Mouse (Mus musculus) ES-E14 (cell line): Measurements from ENCODE around the gene Cyp2s1. TPM values are rescaled to one million over a fixed set of nuclear protein-coding genes. Genes with fewer than 3 reads are reported as not detected.
A peak's percentile ranks its signal among the peaks of the same experiment; 100 is the strongest.

ENCODE experiments used
- DNase-seq: peaks from one replicate; pipeline ENCODE4 v3.0.0-alpha.2; 2013; ENCODE audit warnings: low read depth, low spot score
- H3K27ac ChIP-seq: 2 replicates; pipeline ENCODE4 v1.5.1; 2012; ENCODE audit warnings: low read depth, mild to moderate bottlenecking, low read length, moderate library complexity, mixed read lengths; ENCODE audit not compliant: poor library complexity, insufficient read depth, severe bottlenecking
- H3K36me3 ChIP-seq: 2 replicates; pipeline ENCODE4 v1.6.1; 2012; ENCODE audit warnings: mild to moderate bottlenecking, low read length, moderate library complexity, mixed read lengths; ENCODE audit not compliant: control insufficient read depth, poor library complexity, insufficient read depth, severe bottlenecking
- H3K4me1 ChIP-seq, 2 experiments: fragments of 150-350 bp in 1 of 2; sonication (generic) in 1 of 2; 2 replicates each; pipeline ENCODE4 v1.6.1; 2012; ENCODE audit warnings: low read length in 2 of 2, mild to moderate bottlenecking in 1 of 2, mixed read lengths in 1 of 2; ENCODE audit not compliant: control insufficient read depth in 2 of 2, insufficient read depth in 2 of 2, poor library complexity in 1 of 2
- H3K4me3 ChIP-seq, 2 experiments: fragments of 150-350 bp in 1 of 2; sonication (generic) in 1 of 2; 2 replicates each; pipeline ENCODE4 v1.5.1; 2012; ENCODE audit warnings: low read length in 2 of 2, low read depth in 1 of 2, mild to moderate bottlenecking in 1 of 2, mixed read lengths in 1 of 2; ENCODE audit not compliant: insufficient read depth in 1 of 2, poor library complexity in 1 of 2, severe bottlenecking in 1 of 2
- H3K9ac ChIP-seq: 2 replicates; pipeline ENCODE4 v1.6.1; 2012; ENCODE audit warnings: low read depth, mild to moderate bottlenecking, low read length, mixed read lengths; ENCODE audit not compliant: poor library complexity, insufficient read depth, severe bottlenecking
- H3K9me3 ChIP-seq: fragments of 150-350 bp; sonication (generic); 2 replicates; pipeline ENCODE4 v1.6.1; 2012; ENCODE audit warnings: low read depth, mild to moderate bottlenecking, low read length; ENCODE audit not compliant: control insufficient read depth, insufficient read depth
- CHD2 ChIP-seq: IDR thresholded peaks from 2 replicates; pipeline ENCODE4 v1.6.1; 2014; ENCODE audit warnings: mild to moderate bottlenecking, low read depth, low read length, inconsistent platforms
- HCFC1 ChIP-seq: IDR thresholded peaks from 2 replicates; pipeline ENCODE4 v1.6.1; 2012; ENCODE audit warnings: low read length, inconsistent platforms, borderline replicate concordance; ENCODE audit not compliant: insufficient read depth
- MAFK ChIP-seq: IDR thresholded peaks from 2 replicates; pipeline ENCODE4 v1.6.1; 2014; ENCODE audit warnings: mild to moderate bottlenecking, low read depth, low read length, inconsistent platforms; ENCODE audit not compliant: insufficient read depth
- ZC3H11A ChIP-seq: IDR thresholded peaks from 2 replicates; pipeline ENCODE4 v1.6.1; 2012; ENCODE audit warnings: low read depth, mild to moderate bottlenecking, inconsistent platforms, low read length, borderline replicate concordance
- ZNF384 ChIP-seq: IDR thresholded peaks from 2 replicates; pipeline ENCODE4 v1.6.1; 2012; ENCODE audit warnings: low read depth, low read length, inconsistent platforms
- in situ Hi-C, 2 experiments: fragments of 600-800 bp; cut with MboI; formaldehyde crosslinking; loops; one replicate each; pipeline ENCODE4 v1.15.1; 2025; ENCODE audit warnings: low sequenced_read_pairs in 2 of 2, inconsistent platforms in 1 of 2; ENCODE audit not compliant: unreplicated experiment in 2 of 2
- total RNA-seq: library from RNA; depleted of rRNA; stranded (reverse); fragments of 300-350 nt; gene quantifications from 2 replicates; pipeline ENCODE4 v1.2.3, GENCODE M21; 2012

The Cyp2s1 gene
- total RNA-seq, 1 experiment: 11.2 TPM

- in situ Hi-C loops: loop anchor here in 1 of 2 experiments (10.0 kb wide), 1 partner anchor 60 kb away; no protein-coding TSS in a partner anchor
- Histone ChIP-seq H3K36me3 (no peaks in the 10 kb centered on the region), H3K4me3 (no peak overlapping the region), H3K9me3 (no peaks in the 10 kb centered on the region), H3K9ac (peak overlapping the region; percentile 28; the same call in 1 of the 2 replicates), H3K4me1 (peaks cover 0 to 7% of the 10 kb centered on the region in 2 experiments; a peak in 1 of 4 replicates), H3K27ac (no peak overlapping the region)
- TF ChIP-seq ZNF384: no peak
- TF ChIP-seq MAFK: no peak
- no peak for TF ChIP-seq CHD2
- TF ChIP-seq ZC3H11A: no peak
- no peak for TF ChIP-seq HCFC1
- DNase-seq: no peak
Observed at GRCm38 (mm10) chr7:25825043-25825442, 8.3 kb upstream of the Cyp2s1 start.

DNA sequence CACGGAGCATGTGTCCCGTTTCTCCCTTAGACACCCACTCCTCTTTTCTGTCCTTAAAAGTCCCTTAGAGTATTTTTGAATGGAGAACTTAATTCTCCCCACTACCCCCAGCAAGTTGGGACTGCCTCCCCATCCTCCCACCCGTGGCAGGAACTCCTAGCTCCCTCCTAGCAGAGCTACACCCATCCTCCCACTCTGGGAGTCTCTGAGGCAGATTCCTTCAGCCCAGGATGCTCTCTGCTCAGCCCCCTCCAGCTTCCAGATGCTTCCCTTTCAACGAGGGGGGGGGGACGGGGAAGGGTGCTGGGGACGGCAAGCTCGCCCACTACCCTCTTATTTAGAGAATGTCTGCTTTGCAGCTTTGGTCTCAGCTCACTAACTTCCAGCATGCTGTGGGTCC is 1.1 kb downstream of the Cyp2s1 start:
- no peak for DNase-seq
- TF ChIP-seq CHD2: no peak
- TF ChIP-seq MAFK: no peak
- no peak for TF ChIP-seq ZC3H11A
- no peak for TF ChIP-seq ZNF384
- TF ChIP-seq HCFC1: no peak
- in situ Hi-C loops: no loop called here
- peaks cover 2 to 17% of the 10 kb centered on the region in 2 experiments; a peak in 2 of 4 replicates for H3K4me1 ChIP-seq
- H3K9me3 ChIP-seq: no peaks in the 10 kb centered on the region
- H3K9ac ChIP-seq: peak overlapping the region; percentile 23; the same call in 1 of the 2 replicates
- no peaks in the 10 kb centered on the region for H3K36me3 ChIP-seq
- H3K4me3 ChIP-seq: peak overlapping the region; percentile 62 to 64
- no peak overlapping the region for H3K27ac ChIP-seq

- DNase-seq: no peak
- in situ Hi-C loops: no loop called here
- peaks cover 2 to 17% of the 10 kb centered on the region in 2 experiments; a peak in 2 of 4 replicates for H3K4me1 ChIP-seq
Observed at GRCm38 (mm10) chr7:25814711-25815110, 2.0 kb downstream of the Cyp2s1 start.

GRCm38 (mm10) chr7:25812195-25812594 is 4.5 kb downstream of the Cyp2s1 start:
- Histone ChIP-seq H3K9ac (no peak overlapping the region), H3K4me3 (no peak overlapping the region), H3K9me3 (no peaks in the 10 kb centered on the region), H3K27ac (no peak overlapping the region), H3K4me1 (peaks cover 2 to 15% of the 10 kb centered on the region in 2 experiments; a peak in 2 of 4 replicates), H3K36me3 (no peaks in the 10 kb centered on the region)
- DNase-seq: no peak
- TF ChIP-seq ZNF384: no peak
- no peak for TF ChIP-seq ZC3H11A
- no peak for TF ChIP-seq CHD2
- TF ChIP-seq HCFC1: no peak
- TF ChIP-seq MAFK: no peak
- in situ Hi-C loops: no loop called here

More at GRCm38 (mm10) chr7:25814711-25815110, 2.0 kb downstream of the Cyp2s1 start:
- Histone ChIP-seq H3K9ac (no peak overlapping the region), H3K4me3 (no peak overlapping the region), H3K36me3 (no peaks in the 10 kb centered on the region), H3K9me3 (no peaks in the 10 kb centered on the region), H3K27ac (no peak overlapping the region)
- no peak for TF ChIP-seq MAFK
- TF ChIP-seq ZNF384: no peak
- TF ChIP-seq CHD2: no peak
- no peak for TF ChIP-seq HCFC1
- no peak for TF ChIP-seq ZC3H11A

DNA sequence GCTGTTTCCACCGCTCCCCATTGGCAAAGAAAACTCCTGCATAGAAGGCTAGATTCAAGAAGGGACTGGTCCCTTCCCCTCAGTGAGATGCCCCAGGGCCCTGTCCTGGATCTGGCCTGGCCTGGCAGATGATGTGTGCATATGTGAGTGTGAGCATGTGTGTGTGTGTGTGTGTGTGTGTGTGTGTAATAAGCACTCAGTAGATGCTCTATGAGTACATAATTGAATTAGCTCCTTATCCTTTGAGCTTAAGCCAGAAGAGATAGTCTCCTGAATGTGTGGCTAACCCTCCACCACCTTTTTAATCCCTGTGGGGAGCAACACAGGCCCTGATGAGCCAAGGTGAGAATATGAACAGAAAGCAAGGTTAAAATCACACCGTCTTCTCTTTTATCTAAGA is 5.0 kb downstream of the Cyp2s1 start:
- in situ Hi-C loops: no loop called here
- no peak for TF ChIP-seq HCFC1
- TF ChIP-seq MAFK: no peak
- no peak for TF ChIP-seq ZNF384
- TF ChIP-seq CHD2: no peak
- Histone ChIP-seq H3K9ac (no peak overlapping the region), H3K9me3 (no peaks in the 10 kb centered on the region), H3K27ac (no peak overlapping the region), H3K4me3 (no peak overlapping the region), H3K36me3 (no peaks in the 10 kb centered on the region), H3K4me1 (peaks cover 2 to 13% of the 10 kb centered on the region in 2 experiments; a peak in 2 of 4 replicates)
- no peak for DNase-seq
